In genomic region chr17:3792597-3792996, GRCm38 (mm10) we compare ENCODE assay signal across 9 mouse cellular contexts.
DNase-seq lines count a peak whose midpoint lies in the region; ATAC-seq and TF ChIP-seq lines count a peak whose summit lies in the region.
"Had no signal": no experiment of that assay in that cellular context is flagged by ENCODE, and none has a peak within 500 bp of the region (broad histone marks: within the 10 kb centered on the region; RNA-seq: fewer than 3 reads in every experiment).

No protein-coding gene starts in this region.

- H3K27ac ChIP-seq in ES-E14 (ENCODE audit: insufficient read depth, low read depth, low read length, poor library complexity, severe bottlenecking), result no peak overlapping the region
- no peak overlapping the region for H3K27ac ChIP-seq in intestine, embryonic 14.5 days (ENCODE audit: low read depth)
- no peak overlapping the region for H3K27ac ChIP-seq in liver, embryonic 14.5 days
- H3K27ac ChIP-seq: neural tube, embryonic 12.5 days had no signal

- H3K9me3 ChIP-seq in ES-E14 (ENCODE audit: control insufficient read depth, insufficient read depth, low read depth, low read length), result no peaks in the 10 kb centered on the region
- H3K9me3 ChIP-seq in intestine, embryonic 14.5 days (ENCODE audit: control insufficient read depth, low read length), result no peaks in the 10 kb centered on the region
- no peaks in the 10 kb centered on the region for H3K9me3 ChIP-seq in liver, embryonic 14.5 days (ENCODE audit: control insufficient read depth, low read length)
- H3K9me3 ChIP-seq: neural tube, embryonic 12.5 days had no signal

- peak; percentile 31; the same call in 1 of the 2 replicates for TF ChIP-seq CTCF in liver, embryonic 14.5 days (IDR thresholded peaks at IDR 0.05; ENCODE audit: low read depth)

- no peak overlapping the region for H3K4me3 ChIP-seq in ES-E14 (ENCODE audit: insufficient read depth in 1 of 2, low read depth in 1 of 2, low read length in 2 of 2, poor library complexity in 1 of 2, severe bottlenecking in 1 of 2)
- H3K4me3 ChIP-seq in intestine, embryonic 14.5 days (ENCODE audit: low read depth, low read length), result no peak overlapping the region
- H3K4me3 ChIP-seq in liver, embryonic 14.5 days (ENCODE audit: insufficient read depth in 1 of 2, low read depth in 2 of 2, low read length in 2 of 2), result no peak overlapping the region
- H3K4me3 ChIP-seq: neural tube, embryonic 12.5 days had no signal

- H3K4me2 ChIP-seq in intestine, embryonic 14.5 days (ENCODE audit: low read length), result no peak overlapping the region
- H3K4me2 ChIP-seq in liver, embryonic 14.5 days (ENCODE audit: low read depth), result no peak overlapping the region
- H3K4me2 ChIP-seq: neural tube, embryonic 12.5 days had no signal

- DNase-seq in gastrocnemius, postnatal 14 days, result peak; percentile 4
- DNase-seq in gastrocnemius, adult 8-10 months (ENCODE audit: low spot score in 2 of 2), result no peak
- DNase-seq in ES-E14 (ENCODE audit: low read depth, low spot score), result no peak
- peak; percentile 46 for DNase-seq in embryo, embryonic 10 days (ENCODE audit: low spot score)
- no peak for DNase-seq in intestine, embryonic 14.5 days (ENCODE audit: low spot score)
- DNase-seq in liver, embryonic 14.5 days (ENCODE audit: low read depth in 3 of 3, low spot score in 3 of 3), result no peak
- peak; percentile 40 to 66 for DNase-seq in right cerebral cortex, postnatal 10 days (ENCODE audit: low spot score in 2 of 2)
- DNase-seq in spleen, postnatal 14 days (ENCODE audit: low spot score in 2 of 2), result no peak

- TF ChIP-seq EP300 in liver, embryonic 14.5 days (IDR thresholded peaks at IDR 0.05; ENCODE audit: low read depth), result no peak

- H3K27me3 ChIP-seq in intestine, embryonic 14.5 days (replicated peaks; ENCODE audit: control insufficient read depth, insufficient read depth, low read length), result no peaks in the 10 kb centered on the region
- H3K27me3 ChIP-seq in liver, embryonic 14.5 days (ENCODE audit: control insufficient read depth, insufficient read depth, low read length), result no peaks in the 10 kb centered on the region
- H3K27me3 ChIP-seq: neural tube, embryonic 12.5 days had no signal

- in situ Hi-C loops in ES-E14 (cut with MboI; ENCODE audit: low sequenced_read_pairs in 2 of 2, unreplicated experiment in 2 of 2), result no loop called here

- intact Hi-C loops in gastrocnemius, postnatal 14 days (cut with DNase I; ENCODE audit: low total_unique reads), result loop anchor here (5.0 kb wide), 1 partner anchor 220 kb away; no protein-coding TSS in a partner anchor

- ATAC-seq in intestine, embryonic 14.5 days (replicated peaks; ENCODE audit: low FRiP score, low TSS enrichment, low read depth), result 0 out of 2 replicates have a peak, but pooled peaks have one; percentile 58
- no peak for ATAC-seq in liver, embryonic 14.5 days (ENCODE audit: insufficient read depth)

- no peak overlapping the region for H3K9ac ChIP-seq in ES-E14 (ENCODE audit: insufficient read depth, low read depth, low read length, poor library complexity, severe bottlenecking)
- H3K9ac ChIP-seq in intestine, embryonic 14.5 days (ENCODE audit: low read length), result no peak overlapping the region
- no peak overlapping the region for H3K9ac ChIP-seq in liver, embryonic 14.5 days (replicated peaks)
- H3K9ac ChIP-seq: neural tube, embryonic 12.5 days had no signal

- no peaks in the 10 kb centered on the region for H3K36me3 ChIP-seq in ES-E14 (ENCODE audit: control insufficient read depth, insufficient read depth, low read length, poor library complexity, severe bottlenecking)
- H3K36me3 ChIP-seq in intestine, embryonic 14.5 days (ENCODE audit: control insufficient read depth, insufficient read depth, low read length), result no peaks in the 10 kb centered on the region
- H3K36me3 ChIP-seq in liver, embryonic 14.5 days (replicated peaks; ENCODE audit: control insufficient read depth, insufficient read depth, low read depth), result no peaks in the 10 kb centered on the region
- H3K36me3 ChIP-seq: neural tube, embryonic 12.5 days had no signal

- H3K4me1 ChIP-seq in ES-E14 (ENCODE audit: control insufficient read depth in 2 of 2, insufficient read depth in 2 of 2, low read length in 2 of 2, poor library complexity in 1 of 2), result no peaks in the 10 kb centered on the region
- no peaks in the 10 kb centered on the region for H3K4me1 ChIP-seq in intestine, embryonic 14.5 days (replicated peaks; ENCODE audit: control insufficient read depth, insufficient read depth, low read length)
- H3K4me1 ChIP-seq in liver, embryonic 14.5 days (replicated peaks; ENCODE audit: control insufficient read depth in 2 of 2, insufficient read depth in 2 of 2, low read length in 1 of 2), result no peaks in the 10 kb centered on the region
- H3K4me1 ChIP-seq: neural tube, embryonic 12.5 days had no signal

- WGBS in intestine, embryonic 14.5 days, result 18% methylated on average over 2 of the region's 2 CpGs
- 18% methylated on average over 2 of the region's 2 CpGs for WGBS in liver, embryonic 14.5 days (ENCODE audit: insufficient replicate concordance)

TF ChIP-seq in ES-E14, 5 proteins besides CTCF, POLR2A, EP300 and RAD21:
- TF ChIP-seq HCFC1 (IDR thresholded peaks at IDR 0.05; ENCODE audit: borderline replicate concordance, insufficient read depth, low read length) (no peak), ZNF384 (IDR thresholded peaks at IDR 0.05; ENCODE audit: low read depth, low read length) (peak; percentile 90)

Comparison
In these comparisons a context has a peak if more than half of its experiments do, and no peak if none do; other contexts are left out.
1. DNase-seq: peak in gastrocnemius, postnatal 14 days (single experiment), embryo, embryonic 10 days (single experiment) and right cerebral cortex, postnatal 10 days (2 of 2); none in gastrocnemius, adult 8-10 months (0 of 2), ES-E14 (single experiment), intestine, embryonic 14.5 days (single experiment), liver, embryonic 14.5 days (0 of 3) and spleen, postnatal 14 days (0 of 2).